ENCODE assay signal across 23 mouse cellular contexts in genomic region chr17:87866719-87867318, GRCm38 (mm10). TPM values are rescaled to one million over a fixed set of nuclear protein-coding genes. Genes with fewer than 3 reads are reported as not detected.
DNase-seq lines count a peak whose midpoint lies in the region; ATAC-seq lines count a peak whose summit lies in the region.
"Had no signal": no experiment of that assay in that cellular context is flagged by ENCODE, and none has a peak within 500 bp of the region (broad histone marks: within the 10 kb centered on the region; RNA-seq: fewer than 3 reads in every experiment).

No protein-coding gene starts in this region.

- no peak overlapping the region for H3K9ac ChIP-seq in liver, embryonic 11.5 days (ENCODE audit: low read depth, low read length)
- no peak overlapping the region for H3K9ac ChIP-seq in liver, embryonic 12.5 days
- H3K9ac ChIP-seq: embryonic facial prominence, embryonic 12.5 days; forebrain, embryonic 12.5 days; forebrain, postnatal 0 days; heart, embryonic 12.5 days; hindbrain, embryonic 15.5 days had no signal

- WGBS in liver, embryonic 11.5 days: 77% methylated on average over 15 of the region's 15 CpGs
- 75% methylated on average over 15 of the region's 15 CpGs for WGBS in liver, embryonic 12.5 days (ENCODE audit: insufficient replicate concordance)
- WGBS in limb, embryonic 10.5 days: 88% methylated on average over 15 of the region's 15 CpGs

- no peak overlapping the region for H3K4me3 ChIP-seq in liver, embryonic 11.5 days (ENCODE audit: low read depth, low read length)
- no peak overlapping the region for H3K4me3 ChIP-seq in liver, embryonic 12.5 days
- no peak overlapping the region for H3K4me3 ChIP-seq in limb, embryonic 10.5 days
- H3K4me3 ChIP-seq: embryonic facial prominence, embryonic 12.5 days; forebrain, embryonic 12.5 days; heart, adult 2 months; heart, embryonic 12.5 days; hindbrain, embryonic 15.5 days had no signal

- H3K27ac ChIP-seq in liver, embryonic 11.5 days (ENCODE audit: low read depth, low read length): no peak overlapping the region
- H3K27ac ChIP-seq in liver, embryonic 12.5 days: no peak overlapping the region
- no peak overlapping the region for H3K27ac ChIP-seq in limb, embryonic 10.5 days
- H3K27ac ChIP-seq: embryonic facial prominence, embryonic 12.5 days; forebrain, embryonic 12.5 days; heart, adult 2 months; hindbrain, embryonic 15.5 days had no signal

- H3K27me3 ChIP-seq in liver, embryonic 11.5 days (replicated peaks; ENCODE audit: control insufficient read depth, insufficient read depth, low read length): no peaks in the 10 kb centered on the region
- no peaks in the 10 kb centered on the region for H3K27me3 ChIP-seq in liver, embryonic 12.5 days (replicated peaks)
- H3K27me3 ChIP-seq in limb, embryonic 10.5 days (ENCODE audit: low read depth, poor library complexity, severe bottlenecking): no peaks in the 10 kb centered on the region
- H3K27me3 ChIP-seq: embryonic facial prominence, embryonic 12.5 days; forebrain, embryonic 12.5 days; heart, embryonic 12.5 days; hindbrain, embryonic 15.5 days had no signal

- ATAC-seq in frontal cortex, adult (ENCODE audit: low TSS enrichment): peak; percentile 59; the same call in 1 of the 2 replicates
- no peak for ATAC-seq in liver, embryonic 11.5 days (replicated peaks; ENCODE audit: low FRiP score)
- ATAC-seq in liver, embryonic 12.5 days: no peak
- ATAC-seq: forebrain, postnatal 0 days had no signal

- H3K36me3 ChIP-seq in liver, embryonic 11.5 days (ENCODE audit: control insufficient read depth, insufficient read depth, low read length): no peaks in the 10 kb centered on the region
- H3K36me3 ChIP-seq in liver, embryonic 12.5 days: no peaks in the 10 kb centered on the region
- H3K36me3 ChIP-seq in limb, embryonic 10.5 days: no peaks in the 10 kb centered on the region
- H3K36me3 ChIP-seq: embryonic facial prominence, embryonic 12.5 days; forebrain, embryonic 12.5 days; heart, embryonic 12.5 days; hindbrain, embryonic 15.5 days had no signal

- no peak for DNase-seq in frontal cortex, postnatal 10 days (ENCODE audit: low spot score in 2 of 2)
- DNase-seq in liver, embryonic 11.5 days (ENCODE audit: low spot score): peak; percentile 15
- peak; percentile 27 for DNase-seq in right cerebral cortex, adult 18-20 months
- no peak for DNase-seq in right cerebral cortex, postnatal 25 days
- peak; percentile 20 for DNase-seq in limb, embryonic 10.5 days (ENCODE audit: low spot score)
- no peak for DNase-seq in kidney, postnatal 25 days
- DNase-seq: adrenal gland, postnatal 10 days; cerebellum, adult 11-12 months; cerebellum, adult 9-10 months; cerebellum, postnatal 25 days; forebrain, postnatal 0 days; gastrocnemius, postnatal 36 days had no signal

- H3K9me3 ChIP-seq in liver, embryonic 11.5 days (ENCODE audit: control insufficient read depth, low read length): no peaks in the 10 kb centered on the region
- H3K9me3 ChIP-seq in liver, embryonic 12.5 days (replicated peaks): no peaks in the 10 kb centered on the region
- no peaks in the 10 kb centered on the region for H3K9me3 ChIP-seq in limb, embryonic 10.5 days (replicated peaks)
- H3K9me3 ChIP-seq: embryonic facial prominence, embryonic 12.5 days; forebrain, embryonic 12.5 days; heart, embryonic 12.5 days; hindbrain, embryonic 15.5 days had no signal

- H3K4me2 ChIP-seq in liver, embryonic 11.5 days: no peak overlapping the region
- no peak overlapping the region for H3K4me2 ChIP-seq in liver, embryonic 12.5 days
- H3K4me2 ChIP-seq: embryonic facial prominence, embryonic 12.5 days; forebrain, embryonic 12.5 days; hindbrain, embryonic 15.5 days had no signal

- H3K4me1 ChIP-seq in liver, embryonic 11.5 days (replicated peaks; ENCODE audit: control insufficient read depth, insufficient read depth, low read length): 0 out of 2 replicates have a peak, but pooled peaks cover 3% of the 10 kb centered on the region
- no peaks in the 10 kb centered on the region for H3K4me1 ChIP-seq in liver, embryonic 12.5 days
- H3K4me1 ChIP-seq in limb, embryonic 10.5 days: no peaks in the 10 kb centered on the region
- H3K4me1 ChIP-seq: embryonic facial prominence, embryonic 12.5 days had no signal

RNA-seq across cellular contexts. Expression of gene Rpl36-ps4, which starts 54.0 kb away (rescaled TPM):
- not detected in 2 replicates for polyA plus RNA-seq in liver, embryonic 11.5 days (2014; fragmentation: Nextera tagmentation; extraction: Ambion mirVana)
- not detected in 2 replicates for polyA plus RNA-seq in liver, embryonic 12.5 days (2016; fragmentation: Nextera tagmentation; extraction: Ambion mirVana)
- not detected in 2 replicates for polyA plus RNA-seq in limb, embryonic 10.5 days (2016; fragmentation: Nextera tagmentation; extraction: Ambion mirVana)
- polyA plus RNA-seq: C2C12; cortical plate, adult 2 months; embryonic facial prominence, embryonic 12.5 days; forebrain, embryonic 12.5 days; forebrain, postnatal 0 days; heart, adult 2 months; heart, embryonic 12.5 days; heart, embryonic 16.5 days; hindbrain, embryonic 11.5 days; hindbrain, embryonic 15.5 days had no signal

Comparison
In these comparisons a context has a peak if more than half of its experiments do, and no peak if none do; other contexts are left out.
1. DNase-seq: peak in liver, embryonic 11.5 days (single experiment), right cerebral cortex, adult 18-20 months (single experiment) and limb, embryonic 10.5 days (single experiment); none in frontal cortex, postnatal 10 days (0 of 2), right cerebral cortex, postnatal 25 days (single experiment) and kidney, postnatal 25 days (0 of 2).